Mouse (Mus musculus) liver, embryonic 13.5 days (tissue): ENCODE measurements at regions not wholly inside any gene's neighbourhood (a gene's known extent, or its start where the extent isn't known, plus 50 kb on each side); places are given as distances from the start of the nearest gene placed in this dataset.

Experiments
- ATAC-seq: fragments of 200-750 bp; cut with Nextera tagmentation; 2 replicates; pipeline ENCODE4 v1.8.0; 2017; ENCODE audit warnings: low read depth, mild to moderate bottlenecking, moderate number of reproducible peaks, moderate library complexity
- DNase-seq: peaks from one replicate; pipeline ENCODE4 v3.0.0; 2022
- H3K27ac ChIP-seq: fragments of 300-500 bp; sonication (generic); 2 replicates; pipeline ENCODE4 v1.5.1; 2015; ENCODE audit warnings: moderate library complexity, mild to moderate bottlenecking, inconsistent platforms
- H3K27me3 ChIP-seq: fragments of 300-500 bp; sonication (generic); 2 replicates; pipeline ENCODE4 v1.6.1; 2015; ENCODE audit warnings: mild to moderate bottlenecking, inconsistent platforms
- H3K36me3 ChIP-seq: fragments of 300-500 bp; sonication (generic); 2 replicates; pipeline ENCODE4 v1.6.1; 2015; ENCODE audit warnings: mild to moderate bottlenecking, inconsistent platforms
- H3K4me1 ChIP-seq: fragments of 300-500 bp; sonication (generic); replicated peaks from 2 replicates; pipeline ENCODE4 v1.6.1; 2015; ENCODE audit warnings: inconsistent platforms
- H3K4me2 ChIP-seq: fragments of 300-500 bp; sonication (generic); 2 replicates; pipeline ENCODE4 v1.6.1; 2015; ENCODE audit warnings: inconsistent platforms, mild to moderate bottlenecking, moderate library complexity
- H3K4me3 ChIP-seq: fragments of 300-500 bp; sonication (generic); replicated peaks from 2 replicates; pipeline ENCODE4 v1.5.1; 2015; ENCODE audit warnings: mild to moderate bottlenecking, inconsistent platforms
- H3K9ac ChIP-seq: fragments of 300-500 bp; sonication (generic); 2 replicates; pipeline ENCODE4 v1.6.1; 2015; ENCODE audit warnings: mild to moderate bottlenecking, inconsistent platforms
- H3K9me3 ChIP-seq: fragments of 300-500 bp; sonication (generic); replicated peaks from 2 replicates; pipeline ENCODE4 v1.6.1; 2016; ENCODE audit warnings: inconsistent platforms
- WGBS: fragments of 180-500 bp; shearing (Covaris S2); methylation state at CpG from one replicate; pipeline ENCODE4 v1.1.7; 2015; ENCODE audit not compliant: insufficient replicate concordance; 5-methylcytosine and 5-hydroxymethylcytosine counted together

DNA sequence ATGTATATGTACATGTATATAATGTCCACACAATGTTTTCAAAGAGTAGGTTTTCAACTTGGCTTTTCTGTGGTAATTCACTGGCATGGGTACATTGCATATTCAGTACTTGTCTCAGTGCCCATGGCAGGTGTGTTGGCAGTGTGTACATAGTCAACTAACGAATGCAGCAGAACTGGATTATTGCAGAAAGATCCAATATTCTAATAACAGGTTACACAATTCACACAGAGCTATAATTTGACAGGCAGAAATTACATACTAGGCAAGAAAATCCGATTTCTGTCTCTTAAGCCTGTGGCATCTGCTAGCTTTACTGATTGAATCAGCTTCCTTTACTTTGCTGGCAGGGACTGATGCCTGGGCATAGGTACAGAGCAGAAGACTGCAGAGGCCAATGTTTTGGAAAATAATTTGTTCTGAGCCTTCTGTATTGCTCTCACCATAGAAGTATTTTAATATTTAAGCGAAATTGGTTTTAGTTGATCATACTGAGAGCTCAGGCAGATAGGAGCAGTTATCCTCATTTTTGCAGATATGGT is 479.3 kb downstream of the Epm2a start:
- Histone ChIP-seq H3K27ac (no peak overlapping the region), H3K4me1 (no peaks in the 10 kb centered on the region), H3K9me3 (no peaks in the 10 kb centered on the region), H3K36me3 (no peaks in the 10 kb centered on the region), H3K4me2 (no peak overlapping the region), H3K4me3 (no peak overlapping the region), H3K9ac (no peak overlapping the region), H3K27me3 (no peaks in the 10 kb centered on the region)
- ATAC-seq (no peak), DNase-seq (no peak)
- 40% methylated on average over 3 of the region's 3 CpGs for WGBS

DNA sequence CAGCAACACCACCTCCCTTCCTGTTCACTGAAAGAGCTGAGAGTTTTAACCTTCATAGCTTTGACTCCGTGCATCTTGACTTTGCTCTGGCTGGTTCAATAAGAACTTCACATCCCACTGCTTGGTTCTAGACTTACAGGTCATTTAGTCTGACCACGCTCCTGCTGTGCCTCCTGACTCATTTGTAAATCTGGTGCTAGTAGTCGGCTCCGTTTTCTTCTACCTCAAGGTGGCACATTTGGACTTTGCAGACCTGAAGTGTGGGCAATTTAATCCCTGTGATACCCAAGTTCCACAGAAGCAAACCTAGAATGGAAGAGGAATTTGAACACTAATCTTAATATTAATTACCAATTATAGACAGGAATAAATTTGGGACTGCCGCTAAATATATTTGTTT is 497.9 kb downstream of the Epm2a start:
- no peaks in the 10 kb centered on the region for H3K4me1 ChIP-seq
- no peak overlapping the region for H3K4me2 ChIP-seq
- H3K27ac ChIP-seq, result no peak overlapping the region
- ATAC-seq (no peak), DNase-seq (no peak)
- no peaks in the 10 kb centered on the region for H3K36me3 ChIP-seq
- 70% methylated on average over 5 of the region's 5 CpGs for WGBS
- H3K27me3 ChIP-seq, result no peaks in the 10 kb centered on the region
- no peak overlapping the region for H3K4me3 ChIP-seq
- no peaks in the 10 kb centered on the region for H3K9me3 ChIP-seq
- H3K9ac ChIP-seq, result no peak overlapping the region

DNA sequence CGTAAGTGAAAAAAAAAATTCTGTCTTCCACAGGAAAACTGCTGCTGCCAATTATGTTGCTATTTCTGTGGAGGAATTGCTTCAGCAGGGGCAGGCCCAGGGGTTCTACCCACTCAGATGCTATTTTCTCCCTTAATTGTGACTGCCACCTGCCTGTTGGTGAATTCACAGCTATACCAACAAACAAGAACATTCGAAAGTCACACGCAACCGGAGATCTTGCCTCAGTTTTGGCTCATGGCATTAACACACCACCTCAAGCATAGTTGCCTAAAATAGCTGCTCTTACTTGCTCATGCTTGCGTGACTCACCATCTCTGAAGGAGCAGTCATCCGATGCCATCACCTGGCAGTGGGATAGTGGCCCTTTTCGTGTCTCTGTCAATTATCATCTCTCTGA is 498.3 kb downstream of the Epm2a start:
- Histone ChIP-seq H3K4me3 (no peak overlapping the region), H3K27me3 (no peaks in the 10 kb centered on the region), H3K4me2 (no peak overlapping the region), H3K9ac (no peak overlapping the region), H3K9me3 (no peaks in the 10 kb centered on the region), H3K4me1 (no peaks in the 10 kb centered on the region), H3K36me3 (no peaks in the 10 kb centered on the region), H3K27ac (no peak overlapping the region)
- ATAC-seq (no peak), DNase-seq (no peak)
- 73% methylated on average over 7 of the region's 7 CpGs for WGBS

DNA sequence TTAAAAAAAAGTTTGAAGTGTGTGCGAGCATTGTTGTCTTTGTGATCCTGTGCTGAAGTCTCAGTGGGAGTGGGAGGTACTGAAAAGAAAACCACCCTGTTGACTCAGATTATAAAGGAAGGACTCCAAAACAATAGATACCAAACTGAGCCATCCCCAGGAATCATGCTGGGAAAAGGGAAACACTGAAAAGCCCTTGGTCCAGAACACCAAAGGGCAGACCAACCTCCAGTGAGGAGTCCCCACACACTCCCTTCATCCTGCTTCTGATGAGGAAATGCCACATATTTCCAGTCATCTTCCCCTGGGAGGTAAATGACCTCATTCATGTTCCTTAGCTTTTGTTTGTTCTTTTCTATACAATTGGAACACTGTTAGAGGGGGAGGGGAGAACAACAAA is 502.9 kb downstream of the Epm2a start:
- 56% methylated on average over 1 of the region's 1 CpGs for WGBS
- ATAC-seq, result no peak

DNA sequence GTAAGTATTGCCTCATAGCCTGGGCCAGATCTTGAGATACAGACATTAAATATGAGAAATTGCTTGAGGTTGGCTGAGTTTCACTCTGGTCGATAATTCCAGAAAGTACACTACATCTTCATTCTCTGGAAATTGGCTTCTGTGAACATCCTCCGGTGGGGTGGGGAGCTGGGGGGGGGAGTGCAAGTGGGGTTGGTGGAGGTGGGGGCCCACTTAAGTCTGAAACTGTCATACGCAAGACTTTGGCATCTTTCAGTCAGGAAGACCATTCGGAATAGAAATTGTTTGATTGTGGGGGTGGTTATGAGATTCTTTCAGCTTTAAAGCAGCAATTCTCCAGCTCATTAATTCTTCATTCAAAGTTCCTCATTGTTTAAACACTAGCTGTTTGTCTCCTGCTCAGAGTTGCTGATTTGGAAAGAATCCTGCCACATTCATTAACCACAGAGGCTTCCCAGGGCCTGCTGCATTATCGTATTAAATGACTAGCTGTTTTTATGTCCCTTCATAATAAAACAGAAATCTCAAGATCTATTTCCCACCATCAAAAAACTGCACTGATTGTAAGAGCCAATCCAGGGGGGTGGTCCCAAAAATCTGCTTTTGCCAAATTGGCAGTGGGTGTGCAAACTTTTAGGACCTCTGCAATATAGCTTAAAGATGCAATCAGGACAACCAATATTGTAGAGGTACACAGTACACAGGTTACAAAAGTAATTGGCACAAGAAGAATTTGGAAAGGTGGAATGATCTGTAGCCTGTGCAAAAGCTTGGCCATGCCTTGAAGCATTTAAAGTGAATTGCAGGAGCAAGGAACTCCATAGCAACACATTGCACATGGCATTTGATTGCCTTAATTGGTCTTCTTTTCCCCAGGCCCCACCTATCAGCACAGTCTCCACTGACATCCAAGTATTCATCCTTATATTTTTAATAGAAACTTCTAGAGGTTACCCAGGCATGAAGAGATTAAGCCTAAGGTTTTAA is 532.2 kb downstream of the Epm2a start:
- H3K4me1 ChIP-seq, result no peaks in the 10 kb centered on the region
- no peaks in the 10 kb centered on the region for H3K27me3 ChIP-seq
- no peak overlapping the region for H3K27ac ChIP-seq
- ATAC-seq (no peak), DNase-seq (no peak)
- H3K36me3 ChIP-seq, result no peaks in the 10 kb centered on the region
- 52% methylated on average over 5 of the region's 5 CpGs for WGBS
- no peak overlapping the region for H3K4me2 ChIP-seq
- H3K9me3 ChIP-seq, result no peaks in the 10 kb centered on the region
- H3K9ac ChIP-seq, result no peak overlapping the region
- no peak overlapping the region for H3K4me3 ChIP-seq

More for the DNA sequence above, 502.9 kb downstream of the Epm2a start:
- H3K4me3 ChIP-seq, result no peak overlapping the region
- no peaks in the 10 kb centered on the region for H3K27me3 ChIP-seq
- no peak for DNase-seq
- no peaks in the 10 kb centered on the region for H3K36me3 ChIP-seq
- 0 out of 2 replicates have a peak, but pooled peaks cover 4% of the 10 kb centered on the region for H3K9me3 ChIP-seq
- H3K27ac ChIP-seq, result no peak overlapping the region
- H3K9ac ChIP-seq, result no peak overlapping the region
- H3K4me1 ChIP-seq, result no peaks in the 10 kb centered on the region
- H3K4me2 ChIP-seq, result no peak overlapping the region

DNA sequence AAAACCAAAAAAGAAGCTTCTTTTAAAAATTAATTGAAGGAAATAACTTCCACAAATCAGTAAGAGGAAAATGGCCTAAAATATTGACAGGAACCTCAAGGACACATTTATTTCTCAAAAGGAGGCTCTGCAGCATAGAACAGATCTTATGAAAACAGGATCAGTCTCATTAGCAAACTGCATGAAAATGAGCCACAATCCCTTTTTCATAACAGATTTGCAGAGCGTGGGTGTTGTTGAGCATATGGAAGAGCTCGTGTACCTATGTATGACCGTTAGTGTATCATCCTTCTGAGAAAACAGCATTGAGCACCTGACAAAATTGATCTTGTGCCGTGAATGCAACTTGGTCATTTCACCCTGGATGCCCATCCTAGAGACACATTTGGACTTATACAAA is 543.0 kb downstream of the Epm2a start:
- H3K27ac ChIP-seq, result no peak overlapping the region
- H3K4me3 ChIP-seq, result no peak overlapping the region
- no peaks in the 10 kb centered on the region for H3K9me3 ChIP-seq
- H3K9ac ChIP-seq, result no peak overlapping the region
- ATAC-seq (no peak), DNase-seq (no peak)
- no peaks in the 10 kb centered on the region for H3K36me3 ChIP-seq
- H3K4me1 ChIP-seq, result no peaks in the 10 kb centered on the region
- H3K27me3 ChIP-seq, result no peaks in the 10 kb centered on the region
- no peak overlapping the region for H3K4me2 ChIP-seq
- WGBS, result 58% methylated on average over 4 of the region's 4 CpGs

DNA sequence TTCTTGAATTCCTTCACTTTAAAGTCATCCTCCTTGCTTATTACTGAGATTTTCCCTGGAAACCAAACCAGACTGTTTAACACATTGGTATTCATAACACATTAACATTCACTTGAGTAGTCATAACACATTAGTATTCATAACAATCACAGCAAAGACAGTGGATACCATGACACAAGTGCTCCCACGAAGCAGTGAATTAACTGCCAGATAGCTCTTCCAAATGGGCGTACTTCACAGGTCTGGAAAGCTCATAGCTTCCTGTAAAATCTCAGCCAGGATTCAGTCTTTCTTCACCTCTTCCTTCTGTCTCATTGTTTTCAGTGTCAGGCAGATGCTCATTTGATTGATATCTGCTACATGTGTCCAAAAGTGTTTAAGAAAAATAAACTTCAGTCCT is 545.7 kb downstream of the Epm2a start:
- H3K9me3 ChIP-seq, result no peaks in the 10 kb centered on the region
- no peak for DNase-seq
- no peak overlapping the region for H3K9ac ChIP-seq
- H3K36me3 ChIP-seq, result no peaks in the 10 kb centered on the region
- H3K4me3 ChIP-seq, result no peak overlapping the region
- H3K27ac ChIP-seq, result no peak overlapping the region
- H3K4me1 ChIP-seq, result no peaks in the 10 kb centered on the region
- H3K4me2 ChIP-seq, result no peak overlapping the region
- H3K27me3 ChIP-seq, result no peaks in the 10 kb centered on the region
- ATAC-seq, result no peak
- WGBS, result 45% methylated on average over 2 of the region's 2 CpGs

DNA sequence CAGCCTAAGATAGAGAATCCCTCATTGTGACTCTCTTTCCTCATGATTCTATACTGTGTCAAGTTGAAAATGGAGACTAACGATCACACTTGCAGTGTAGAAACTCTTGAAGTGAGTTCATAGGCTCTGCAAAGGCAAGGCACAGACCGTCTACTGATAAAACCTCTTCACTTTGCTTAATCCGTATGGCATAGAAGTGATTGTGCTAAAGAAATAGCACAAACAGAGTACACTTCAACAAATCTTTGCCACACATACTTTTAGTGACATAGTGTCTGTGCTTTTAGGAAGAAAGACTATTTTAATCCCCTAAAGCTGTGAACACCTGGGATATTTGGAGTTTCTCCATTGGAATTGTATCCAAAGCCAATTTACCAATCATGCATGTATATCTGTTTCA is 578.9 kb downstream of the Epm2a start:
- Histone ChIP-seq H3K27me3 (no peaks in the 10 kb centered on the region), H3K9ac (no peak overlapping the region), H3K27ac (no peak overlapping the region), H3K4me2 (no peak overlapping the region), H3K9me3 (no peaks in the 10 kb centered on the region; the same call in 1 of the 2 replicates), H3K4me1 (no peaks in the 10 kb centered on the region), H3K36me3 (no peaks in the 10 kb centered on the region), H3K4me3 (no peak overlapping the region)
- DNase-seq (no peak), ATAC-seq (no peak)
- WGBS, result 61% methylated on average over 3 of the region's 3 CpGs

DNA sequence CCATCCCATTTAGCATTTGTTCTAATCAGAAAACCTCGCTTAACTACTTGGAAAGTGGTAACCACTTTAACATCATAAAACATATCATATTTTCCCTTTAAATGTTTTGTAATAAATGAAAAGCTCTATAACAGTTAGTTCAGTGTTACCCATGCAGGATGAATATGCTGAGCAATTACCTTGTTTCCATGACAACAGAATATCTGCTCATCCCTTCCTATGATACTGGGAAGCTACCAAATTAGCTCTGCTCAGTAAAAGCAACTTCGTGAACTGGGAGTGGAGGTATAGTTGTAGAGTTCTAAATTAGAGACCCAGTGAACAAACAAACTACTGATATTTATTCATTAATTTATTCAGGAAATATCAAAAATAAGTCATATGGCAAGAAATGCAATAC is 595.0 kb downstream of the Epm2a start:
- Histone ChIP-seq H3K9ac (no peak overlapping the region), H3K4me3 (no peak overlapping the region), H3K9me3 (no peaks in the 10 kb centered on the region), H3K4me2 (no peak overlapping the region), H3K27me3 (no peaks in the 10 kb centered on the region), H3K36me3 (no peaks in the 10 kb centered on the region), H3K4me1 (no peaks in the 10 kb centered on the region), H3K27ac (no peak overlapping the region)
- WGBS, result 59% methylated on average over 2 of the region's 2 CpGs
- ATAC-seq (no peak), DNase-seq (no peak)

DNA sequence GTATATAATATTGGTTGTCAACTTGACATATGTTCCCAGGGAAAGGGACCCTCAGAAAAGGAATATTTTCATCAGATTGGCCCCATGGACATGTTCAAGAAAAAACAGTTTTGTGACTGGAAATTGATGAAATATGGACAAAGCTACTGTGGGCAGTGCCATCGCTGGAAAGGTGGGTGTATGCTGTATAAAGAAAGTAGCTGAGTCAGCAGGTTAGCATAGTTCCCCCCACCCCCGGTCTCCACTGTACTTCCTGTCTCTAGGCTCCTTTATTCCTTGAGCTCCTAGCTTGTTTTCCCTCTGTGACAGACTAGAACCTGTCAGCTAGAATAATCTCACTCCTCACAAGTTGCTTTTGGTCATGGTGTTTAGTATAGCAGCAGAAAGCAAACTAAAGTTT is 599.6 kb downstream of the Epm2a start:
- Histone ChIP-seq H3K4me3 (no peak overlapping the region), H3K4me2 (no peak overlapping the region), H3K36me3 (no peaks in the 10 kb centered on the region), H3K27ac (no peak overlapping the region), H3K9ac (no peak overlapping the region), H3K27me3 (no peaks in the 10 kb centered on the region), H3K9me3 (no peaks in the 10 kb centered on the region), H3K4me1 (no peaks in the 10 kb centered on the region)
- ATAC-seq (no peak), DNase-seq (no peak)
- 56% methylated on average over 2 of the region's 2 CpGs for WGBS

DNA sequence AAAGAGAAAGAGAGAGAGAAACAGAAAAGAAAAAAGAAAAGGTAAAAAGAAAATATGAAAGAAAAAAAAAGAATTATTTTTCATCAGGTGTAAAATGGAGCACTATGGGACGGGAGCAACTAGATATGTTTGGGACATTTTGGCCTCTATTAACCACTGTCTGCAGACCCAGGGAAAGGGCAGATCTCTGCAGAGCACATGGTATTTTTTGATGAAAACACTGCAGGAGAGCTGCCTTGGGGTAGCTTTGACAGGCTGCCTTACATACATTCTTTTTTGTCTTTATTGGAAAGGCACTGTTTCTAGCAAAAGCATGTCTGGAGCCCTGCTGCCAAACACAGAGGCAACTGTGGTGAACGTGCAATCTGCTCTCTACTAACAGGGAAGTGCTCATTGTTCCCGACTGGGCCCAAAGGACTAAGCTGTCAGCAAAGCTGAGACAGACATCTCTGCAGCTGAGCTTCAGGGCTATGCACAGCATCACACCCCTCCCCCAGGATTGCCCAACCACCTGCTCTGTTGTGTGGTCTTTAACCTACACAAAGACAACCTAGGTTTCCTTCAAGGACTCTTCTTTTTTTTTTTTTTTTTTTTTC is 617.2 kb downstream of the Epm2a start:
- ATAC-seq (no peak), DNase-seq (no peak)
- no peaks in the 10 kb centered on the region for H3K27me3 ChIP-seq
- no peak overlapping the region for H3K27ac ChIP-seq
- H3K4me3 ChIP-seq, result no peak overlapping the region
- H3K4me2 ChIP-seq, result no peak overlapping the region
- H3K9me3 ChIP-seq, result no peaks in the 10 kb centered on the region
- no peaks in the 10 kb centered on the region for H3K36me3 ChIP-seq
- WGBS, result 42% methylated on average over 3 of the region's 3 CpGs
- no peak overlapping the region for H3K9ac ChIP-seq
- H3K4me1 ChIP-seq, result no peaks in the 10 kb centered on the region
